Mouse (Mus musculus) retina, postnatal 7 days (tissue): ENCODE results near the gene Vti1a.

Source experiments
- DNase-seq: peaks from one replicate; pipeline ENCODE4 v3.0.0-alpha.2; 2012; ENCODE audit warnings: low read depth, low spot score

The Vti1a gene

GRCm38 (mm10) chr19:55316109-55316714, at the start of gene Vti1a:
Gene Vti1a (plus strand): TSS chr19:55316295.
- DNase-seq = peak; percentile 88

- no peak for DNase-seq
Measured at GRCm38 (mm10) chr19:55266786-55267185, 49.3 kb upstream of the Vti1a start.

DNA sequence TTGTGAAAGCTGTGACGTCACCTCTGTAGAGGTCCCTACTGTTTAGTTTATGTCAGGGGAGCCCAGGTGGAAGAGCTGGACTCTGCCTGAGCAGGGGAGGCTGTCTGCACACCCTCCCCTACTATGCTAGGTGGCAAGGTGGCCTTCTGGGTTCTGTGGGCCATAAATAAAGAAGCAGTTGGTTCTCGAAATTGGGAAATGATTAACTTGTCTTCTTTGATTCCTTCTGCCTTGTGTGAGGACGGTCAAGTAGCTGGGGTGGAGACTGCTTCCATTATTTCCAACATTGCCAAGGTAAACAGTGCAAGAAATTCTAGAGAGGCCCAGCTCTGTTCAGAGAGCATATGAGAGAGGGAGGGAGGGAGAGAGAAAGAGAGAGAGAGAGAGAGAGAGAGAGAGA, 47.9 kb upstream of the Vti1a start:
- DNase-seq = no peak

DNA sequence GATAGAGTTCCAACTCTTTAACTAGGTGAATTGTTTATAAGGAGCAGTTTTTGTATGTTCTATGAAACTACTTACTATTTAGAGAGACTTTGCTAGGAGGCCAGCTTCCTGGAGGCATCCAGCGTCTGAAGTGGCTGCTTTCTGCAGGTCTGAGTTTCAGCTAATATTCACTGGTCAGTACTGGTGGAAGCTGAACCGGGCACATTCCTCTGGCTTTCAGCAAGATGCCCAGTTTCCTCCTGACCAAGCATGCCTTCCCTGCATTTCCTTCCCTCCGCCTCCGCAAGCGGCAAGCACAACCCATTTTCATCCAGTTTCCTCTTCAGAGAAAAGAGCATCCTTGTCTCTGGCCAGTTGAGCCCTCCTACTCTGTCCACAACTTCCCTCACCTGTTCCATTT, 47.0 kb upstream of the Vti1a start:
- DNase-seq = no peak

DNA sequence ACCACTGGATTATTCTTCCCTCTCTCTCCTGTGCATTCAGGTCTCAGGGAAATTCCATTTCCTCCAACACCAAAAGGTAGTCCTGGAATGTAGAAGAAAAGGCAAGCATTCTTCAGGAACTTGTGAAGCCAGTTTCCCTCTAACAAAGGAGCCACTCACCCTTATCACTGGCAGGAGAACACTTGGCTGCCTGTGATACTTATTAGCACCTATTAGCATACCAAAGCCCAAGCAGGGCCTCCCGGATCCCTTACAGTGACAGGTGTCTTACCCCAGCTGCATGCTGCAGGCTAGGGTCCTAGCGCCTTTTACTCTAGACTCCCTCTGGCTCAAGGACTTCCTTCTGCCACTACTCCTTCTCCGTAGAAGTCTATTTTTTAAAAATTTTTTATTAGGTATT, 44.6 kb upstream of the Vti1a start:
- no peak for DNase-seq

DNA sequence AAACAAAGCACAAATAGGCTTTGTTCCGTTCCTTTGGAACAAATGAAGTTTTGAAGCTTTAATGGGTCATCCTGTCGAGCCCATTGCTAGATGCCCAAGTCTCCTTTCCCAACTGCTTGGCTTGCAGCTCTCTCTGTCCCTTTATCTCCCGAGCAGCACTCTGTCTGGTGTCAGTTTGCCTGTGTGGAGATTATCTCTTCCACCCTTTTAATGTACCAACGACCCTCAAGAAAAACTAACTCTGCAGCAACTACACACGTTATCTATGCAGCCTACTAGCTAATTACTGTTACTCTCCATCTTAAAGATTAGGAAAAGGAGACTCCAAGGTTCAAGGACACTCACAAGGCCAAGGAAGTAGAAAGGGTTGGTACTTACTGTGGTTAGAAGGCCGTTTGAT, 42.8 kb upstream of the Vti1a start:
- no peak for DNase-seq

DNA sequence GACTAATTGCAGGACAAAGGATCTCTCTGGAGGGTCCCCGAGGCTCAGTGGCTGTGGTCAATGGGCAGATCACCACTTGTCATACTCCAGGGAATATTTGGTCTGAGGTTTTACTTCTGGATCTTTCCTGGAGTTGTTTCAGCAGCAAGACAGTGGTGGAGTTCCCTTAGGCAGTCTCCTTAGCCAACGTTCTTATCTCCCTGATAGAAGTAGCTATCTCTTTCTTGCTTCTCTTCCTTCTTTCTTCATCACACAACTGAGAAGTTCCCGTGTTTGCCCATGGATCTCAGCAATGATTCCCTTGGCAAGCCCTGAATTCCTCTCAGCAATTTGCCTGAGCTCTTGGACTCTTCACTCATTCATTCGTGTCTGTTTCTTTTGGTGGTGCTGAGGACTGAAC, 40.0 kb upstream of the Vti1a start:
- DNase-seq = no peak

DNA sequence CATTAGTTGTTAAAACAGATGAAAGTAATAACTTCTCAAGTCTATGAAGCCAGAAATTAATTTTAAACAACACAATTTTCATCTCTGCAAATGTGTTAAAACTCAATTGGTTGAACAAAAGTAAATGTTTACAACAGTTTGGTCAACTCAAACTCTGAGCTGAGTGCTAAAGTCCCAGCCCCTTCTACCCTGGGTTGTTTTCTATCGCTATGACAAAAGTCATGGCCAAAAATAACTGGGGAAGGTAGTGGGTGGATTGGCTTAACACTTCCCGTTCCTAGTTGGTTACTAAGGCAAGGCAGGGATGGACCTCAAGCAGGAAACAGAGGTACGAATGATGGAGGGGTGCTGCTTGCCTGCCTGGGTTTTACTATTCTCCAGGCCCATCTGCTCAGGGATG, 39.3 kb upstream of the Vti1a start:
- no peak for DNase-seq

DNA sequence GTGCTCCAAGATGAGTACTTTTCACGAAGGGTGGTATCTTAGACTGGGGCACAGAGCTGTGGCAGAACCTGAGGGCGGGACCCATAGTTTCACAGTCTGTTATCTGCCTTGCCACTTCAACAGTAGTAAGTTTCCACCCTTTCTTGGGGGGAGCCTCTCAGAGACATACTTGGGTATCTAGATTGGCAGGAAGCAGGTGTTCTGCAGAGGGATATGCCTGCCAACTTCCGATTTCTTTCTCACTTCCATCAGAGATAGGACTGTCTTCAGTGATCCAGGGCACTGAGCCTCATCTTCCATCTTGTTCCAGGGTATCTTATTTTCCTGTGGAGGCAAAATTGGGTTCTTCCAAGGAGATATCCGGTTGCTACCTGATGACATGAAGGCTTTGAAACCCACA, 32.0 kb upstream of the Vti1a start:
- DNase-seq = no peak

GRCm38 (mm10) chr19:55286034-55286433, 30.1 kb upstream of the Vti1a start:
- no peak for DNase-seq

- DNase-seq = no peak
Measured at GRCm38 (mm10) chr19:55288974-55289373, 27.1 kb upstream of the Vti1a start.

DNA sequence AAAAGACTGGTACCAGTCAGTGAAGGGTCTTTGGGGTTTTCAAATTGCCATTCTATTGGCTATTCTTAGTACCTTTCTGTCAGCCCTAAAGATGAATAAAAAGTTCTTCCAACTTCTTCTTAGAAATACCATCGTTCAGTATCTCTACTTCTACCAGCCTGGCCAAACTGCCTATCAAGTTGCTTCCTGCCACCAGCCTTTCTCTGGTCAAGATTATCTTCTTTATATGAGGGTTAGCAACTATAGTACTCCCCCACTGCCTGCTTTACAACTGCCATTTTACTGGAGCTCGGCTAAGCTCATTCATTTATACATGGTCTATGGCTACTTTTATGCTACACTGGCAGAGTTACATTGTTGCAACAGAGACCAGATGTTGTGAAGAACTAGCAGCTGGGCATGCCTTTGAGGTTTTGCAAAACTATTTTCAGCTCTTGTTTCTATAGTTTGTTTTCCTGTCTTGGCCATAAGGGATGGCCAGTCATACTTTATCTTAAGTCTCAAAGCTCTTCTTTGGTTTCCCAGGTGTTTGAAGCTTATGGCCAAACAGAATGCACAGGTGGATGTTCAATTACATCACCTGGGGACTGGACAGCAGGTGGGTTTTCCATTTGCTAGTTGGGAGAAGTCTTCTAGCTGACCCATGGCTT, 25.3 kb upstream of the Vti1a start:
- no peak for DNase-seq

DNA sequence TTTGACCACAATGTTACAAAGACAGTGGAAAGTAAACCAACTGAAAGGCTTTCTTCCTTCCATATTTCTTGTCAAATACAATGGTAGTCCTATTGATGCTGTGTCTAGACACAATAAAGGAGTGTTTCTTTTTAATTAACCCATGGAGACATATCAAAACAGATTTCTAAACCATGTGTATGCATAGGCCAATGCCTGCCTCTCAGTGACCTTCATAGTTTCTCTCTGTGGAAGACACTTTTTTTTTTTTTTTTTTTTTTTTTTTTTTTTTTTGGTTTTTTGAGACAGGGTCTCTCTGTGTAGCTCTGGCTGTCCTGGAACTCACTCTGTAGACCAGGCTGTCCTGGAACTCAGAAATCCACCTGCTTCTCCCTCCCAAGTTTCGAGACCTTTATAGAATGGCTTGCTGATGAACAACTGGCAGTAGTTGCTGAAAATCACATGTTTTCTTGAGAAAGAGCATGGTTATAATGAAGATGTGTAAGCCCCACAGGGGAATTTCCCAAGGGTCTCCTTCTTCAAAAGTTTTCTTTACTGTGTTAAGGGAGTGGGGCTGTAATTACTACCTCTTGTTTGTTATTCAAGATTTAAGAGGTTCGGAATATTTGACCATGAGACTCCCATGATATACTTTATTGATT, 23.8 kb upstream of the Vti1a start:
- DNase-seq = no peak

DNA sequence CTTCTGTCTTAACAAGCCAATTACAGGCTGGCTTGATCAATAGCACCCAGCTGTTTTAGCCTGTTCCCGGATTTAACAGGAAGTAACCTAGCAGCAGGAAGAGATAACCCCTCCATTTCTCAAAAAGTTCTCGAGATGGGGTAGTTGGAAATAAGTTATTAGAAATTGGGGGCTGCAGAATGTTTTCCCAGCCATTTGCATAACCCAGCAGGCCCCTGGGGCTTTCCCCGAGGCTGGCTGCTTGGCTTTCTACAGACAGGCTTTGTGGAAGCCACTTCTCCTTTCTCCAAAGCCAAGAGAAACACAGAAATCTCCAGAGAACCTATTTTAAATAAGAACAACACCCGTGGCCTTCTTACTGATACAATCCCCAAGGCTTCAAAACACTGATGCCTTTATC, 22.9 kb upstream of the Vti1a start:
- DNase-seq = no peak

DNA sequence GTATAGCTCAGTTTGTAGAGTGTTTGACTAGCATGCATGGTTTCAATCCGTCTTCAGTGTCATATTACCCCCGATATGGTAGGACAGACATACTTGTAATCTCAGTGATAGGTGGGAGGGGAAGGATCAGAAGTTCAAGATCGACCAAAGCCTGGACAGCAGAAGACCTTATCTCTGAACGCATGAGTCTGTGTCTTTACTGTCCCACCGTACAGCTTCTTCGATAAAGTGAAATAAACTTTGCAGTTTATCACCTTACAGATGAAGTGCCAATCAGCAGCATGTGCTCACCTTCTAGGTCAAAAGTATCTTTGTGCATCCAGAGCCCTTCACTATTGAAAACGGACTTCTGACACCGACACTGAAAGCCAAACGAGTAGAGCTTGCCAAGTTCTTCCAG, 21.0 kb upstream of the Vti1a start:
- no peak for DNase-seq

DNA sequence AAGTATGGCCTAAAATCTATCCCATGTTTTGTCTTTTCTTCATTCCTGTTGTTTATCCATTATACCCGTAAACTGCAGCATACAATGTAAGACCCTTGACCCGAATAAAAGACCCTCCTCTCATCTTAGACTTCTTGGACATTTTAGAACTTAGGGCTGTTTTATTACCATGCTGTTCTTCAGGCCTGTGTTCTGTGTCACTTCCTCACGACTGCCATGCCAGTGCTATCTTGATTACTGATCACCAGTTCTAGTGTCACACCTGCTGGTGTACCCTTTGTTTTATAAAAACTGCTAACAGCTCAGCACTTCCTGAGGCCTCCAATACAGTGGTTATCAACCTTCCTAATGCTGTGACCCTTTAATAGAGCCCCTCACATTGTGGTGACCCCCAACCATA, 20.5 kb upstream of the Vti1a start:
- no peak for DNase-seq

DNA sequence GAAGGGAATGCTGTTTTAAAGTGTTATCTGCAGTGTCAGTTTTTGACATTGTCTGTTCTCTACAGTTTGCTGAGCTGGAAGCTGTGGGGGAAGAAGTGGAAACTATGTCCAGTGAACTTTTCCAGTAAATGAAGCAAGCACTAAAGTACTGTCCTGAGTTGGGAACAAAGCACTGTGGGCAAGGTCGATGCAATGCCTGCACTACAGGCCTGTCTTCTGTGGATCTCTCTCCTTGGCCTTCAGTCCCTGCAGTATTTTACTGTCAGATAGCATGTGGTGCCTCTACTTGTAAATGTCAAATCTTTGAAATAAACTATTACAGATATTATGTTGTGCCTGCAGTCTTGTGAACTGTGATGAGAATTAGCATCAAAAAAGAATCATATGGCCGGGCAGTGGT, 19.8 kb upstream of the Vti1a start:
- no peak for DNase-seq

DNA sequence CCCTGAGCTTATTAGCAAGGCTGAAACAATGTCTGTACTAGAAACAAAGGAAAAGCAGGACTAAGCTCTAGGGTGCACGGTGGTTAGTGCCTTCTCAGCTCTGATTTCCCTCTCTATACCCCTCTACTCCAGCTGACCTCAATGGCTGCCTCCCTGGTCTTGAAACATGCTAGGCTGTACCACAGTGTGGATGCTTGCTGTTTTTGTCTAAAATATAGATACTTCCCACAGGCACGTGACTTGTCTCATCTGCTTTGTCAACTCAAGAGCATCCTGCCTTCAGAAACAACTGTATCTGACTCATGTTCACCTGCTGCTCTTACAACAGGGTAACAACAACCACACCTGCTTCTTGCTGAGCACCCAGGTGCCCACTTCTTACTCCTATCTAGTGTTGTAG, 18.6 kb upstream of the Vti1a start:
- DNase-seq = no peak

DNA sequence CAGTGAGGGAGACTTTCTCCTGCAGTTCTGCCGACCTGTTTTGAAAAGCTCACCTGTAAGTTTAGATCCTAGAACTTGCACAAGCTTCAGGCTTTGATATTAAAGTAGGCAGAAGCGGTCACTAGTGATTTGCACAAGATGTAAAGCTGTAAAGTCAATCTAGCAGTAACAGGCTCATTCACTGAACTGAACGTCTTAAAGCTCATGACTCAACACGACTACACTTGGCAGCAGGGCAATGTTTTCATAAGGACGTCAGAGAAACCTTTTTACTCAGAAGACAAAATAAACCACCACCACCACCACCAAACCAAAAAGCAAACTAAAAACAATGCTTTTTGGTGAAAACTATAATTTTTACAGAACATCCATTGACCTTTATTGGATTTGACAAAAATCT, 18.1 kb upstream of the Vti1a start:
- DNase-seq = no peak

- DNase-seq = no peak
Measured at GRCm38 (mm10) chr19:55299378-55299777, 16.7 kb upstream of the Vti1a start.

GRCm38 (mm10) chr19:55300525-55300924, 15.6 kb upstream of the Vti1a start:
- DNase-seq = no peak

GRCm38 (mm10) chr19:55305024-55305423, 11.1 kb upstream of the Vti1a start:
- DNase-seq = no peak

GRCm38 (mm10) chr19:55311874-55312273, 4.2 kb upstream of the Vti1a start:
- no peak for DNase-seq
